Mouse (Mus musculus): ENCODE measurements at regions not wholly inside any gene's neighbourhood (a gene's known extent, or its start where the extent isn't known, plus 50 kb on each side); places are given as distances from the start of the nearest gene placed in this dataset.

- TF ChIP-seq CTCF (IDR thresholded peaks at IDR 0.05; ENCODE audit: low read depth, low read length): no peak
- TF ChIP-seq TAL1 (conservative IDR thresholded peaks at IDR 0.05; ENCODE audit: low read depth, low read length): no peak
- no peak for TF ChIP-seq GATA1 (IDR thresholded peaks at IDR 0.05; ENCODE audit: borderline replicate concordance, low read length)
Measured at GRCm38 (mm10) chr14:105360530-105360929, 102.2 kb downstream of the Ndfip2 start.
